Mouse (Mus musculus): ENCODE measurements around the gene Dexi. TPM values are rescaled to one million over a fixed set of nuclear protein-coding genes. Genes with fewer than 3 reads are reported as not detected.
A peak's percentile ranks its signal among the peaks of the same experiment; 100 is the strongest.

Dexi gene
- polyA plus RNA-seq, 1 experiment from 2014 or later, result 14.9 TPM

GRCm38 (mm10) chr16:10544995-10545622, 2.3 kb upstream of the Dexi start, which contains the start of gene Clec16a:
TSS of gene Clec16a (plus strand) at chr16:10545339.
- Histone ChIP-seq H3K9me3 (ENCODE audit: control insufficient read depth, low read length) (no peaks in the 10 kb centered on the region), H3K9ac (replicated peaks; ENCODE audit: low read depth, low read length) (peak within 1 kb of the TSS; percentile 78), H3K4me3 (replicated peaks; ENCODE audit: low read length) (peak within 1 kb of the TSS; percentile 70), H3K27ac (ENCODE audit: low read length) (no peak within 1 kb of the TSS), H3K4me1 (replicated peaks; ENCODE audit: control insufficient read depth, insufficient read depth, low read length) (peaks cover 37% of the 10 kb centered on the region), H3K4me2 (ENCODE audit: low read length) (peak within 1 kb of the TSS; percentile 70), H3K27me3 (replicated peaks; ENCODE audit: control insufficient read depth, insufficient read depth, low read length) (no peaks in the 10 kb centered on the region), H3K36me3 (ENCODE audit: control insufficient read depth, insufficient read depth) (no peaks in the 10 kb centered on the region)
- ATAC-seq, result peak; percentile 92
- under 1% methylated on average over 58 of the region's 58 CpGs for WGBS

- WGBS, result 3% methylated on average over 22 of the region's 22 CpGs
- ATAC-seq, result peak; percentile 4
- peak overlapping the region; percentile 62 for H3K4me3 ChIP-seq (replicated peaks; ENCODE audit: low read length)
- peak overlapping the region; percentile 74 for H3K9ac ChIP-seq (replicated peaks; ENCODE audit: low read depth, low read length)
- H3K27ac ChIP-seq (ENCODE audit: low read length), result no peak overlapping the region
- no peaks in the 10 kb centered on the region for H3K9me3 ChIP-seq (ENCODE audit: control insufficient read depth, low read length)
- no peaks in the 10 kb centered on the region for H3K36me3 ChIP-seq (ENCODE audit: control insufficient read depth, insufficient read depth)
- H3K27me3 ChIP-seq (replicated peaks; ENCODE audit: control insufficient read depth, insufficient read depth, low read length), result no peaks in the 10 kb centered on the region
- peak overlapping the region; percentile 84 for H3K4me2 ChIP-seq (ENCODE audit: low read length)
- peaks cover 51% of the 10 kb centered on the region for H3K4me1 ChIP-seq (replicated peaks; ENCODE audit: control insufficient read depth, insufficient read depth, low read length)
Observed at GRCm38 (mm10) chr16:10542266-10542665, 588 bp downstream of the Dexi start.

- peak overlapping the region; percentile 74 for H3K9ac ChIP-seq (replicated peaks; ENCODE audit: low read depth, low read length)
- peak overlapping the region; percentile 84 for H3K4me2 ChIP-seq (ENCODE audit: low read length)
- H3K4me1 ChIP-seq (replicated peaks; ENCODE audit: control insufficient read depth, insufficient read depth, low read length), result peaks cover 46% of the 10 kb centered on the region
- no peak for ATAC-seq
- peak overlapping the region; percentile 62 for H3K4me3 ChIP-seq (replicated peaks; ENCODE audit: low read length)
- H3K9me3 ChIP-seq (ENCODE audit: control insufficient read depth, low read length), result no peaks in the 10 kb centered on the region
- WGBS, result 27% methylated on average over 7 of the region's 7 CpGs
- no peak overlapping the region for H3K27ac ChIP-seq (ENCODE audit: low read length)
- no peaks in the 10 kb centered on the region for H3K27me3 ChIP-seq (replicated peaks; ENCODE audit: control insufficient read depth, insufficient read depth, low read length)
- H3K36me3 ChIP-seq (ENCODE audit: control insufficient read depth, insufficient read depth), result no peaks in the 10 kb centered on the region
Observed at GRCm38 (mm10) chr16:10541598-10541930, 1.3 kb downstream of the Dexi start.

GRCm38 (mm10) chr16:10540763-10541597, 1.9 kb downstream of the Dexi start:
- Histone ChIP-seq H3K27ac (ENCODE audit: low read length) (no peak overlapping the region), H3K9ac (replicated peaks; ENCODE audit: low read depth, low read length) (peak overlapping the region; percentile 74; the same call in 1 of the 2 replicates), H3K4me1 (replicated peaks; ENCODE audit: control insufficient read depth, insufficient read depth, low read length) (peaks cover 40% of the 10 kb centered on the region), H3K36me3 (ENCODE audit: control insufficient read depth, insufficient read depth) (no peaks in the 10 kb centered on the region), H3K4me2 (ENCODE audit: low read length) (peak overlapping the region; percentile 84), H3K9me3 (ENCODE audit: control insufficient read depth, low read length) (no peaks in the 10 kb centered on the region), H3K4me3 (replicated peaks; ENCODE audit: low read length) (peak overlapping the region; percentile 62), H3K27me3 (replicated peaks; ENCODE audit: control insufficient read depth, insufficient read depth, low read length) (no peaks in the 10 kb centered on the region)
- WGBS, result 62% methylated on average over 16 of the region's 16 CpGs
- no peak for ATAC-seq

DNA sequence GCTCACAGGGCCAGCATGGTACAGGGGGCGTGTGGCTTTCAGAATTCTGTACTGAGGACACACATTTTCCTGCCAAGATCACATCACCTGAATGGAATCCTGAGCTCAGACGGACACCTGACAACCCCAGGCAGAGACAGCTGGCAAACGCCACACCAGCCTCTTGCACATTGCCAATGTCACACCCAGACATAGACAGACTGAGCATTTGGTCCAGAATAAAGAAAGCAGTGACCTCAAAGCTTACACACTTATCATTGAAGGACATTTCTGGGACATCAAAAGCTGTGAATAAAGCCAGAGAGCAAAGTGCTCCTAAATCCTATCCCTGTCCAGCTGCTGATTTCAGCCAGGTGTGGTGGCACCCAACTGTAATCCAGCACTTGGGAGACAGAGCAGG, 5.9 kb downstream of the Dexi start:
- Histone ChIP-seq H3K9me3 (ENCODE audit: control insufficient read depth, low read length) (no peaks in the 10 kb centered on the region), H3K9ac (replicated peaks; ENCODE audit: low read depth, low read length) (no peak overlapping the region), H3K27me3 (replicated peaks; ENCODE audit: control insufficient read depth, insufficient read depth, low read length) (no peaks in the 10 kb centered on the region), H3K27ac (ENCODE audit: low read length) (no peak overlapping the region), H3K4me2 (ENCODE audit: low read length) (no peak overlapping the region), H3K4me1 (replicated peaks; ENCODE audit: control insufficient read depth, insufficient read depth, low read length) (peaks cover 35% of the 10 kb centered on the region), H3K4me3 (replicated peaks; ENCODE audit: low read length) (no peak overlapping the region), H3K36me3 (ENCODE audit: control insufficient read depth, insufficient read depth) (no peaks in the 10 kb centered on the region)
- ATAC-seq, result no peak
- 64% methylated on average over 3 of the region's 3 CpGs for WGBS

DNA sequence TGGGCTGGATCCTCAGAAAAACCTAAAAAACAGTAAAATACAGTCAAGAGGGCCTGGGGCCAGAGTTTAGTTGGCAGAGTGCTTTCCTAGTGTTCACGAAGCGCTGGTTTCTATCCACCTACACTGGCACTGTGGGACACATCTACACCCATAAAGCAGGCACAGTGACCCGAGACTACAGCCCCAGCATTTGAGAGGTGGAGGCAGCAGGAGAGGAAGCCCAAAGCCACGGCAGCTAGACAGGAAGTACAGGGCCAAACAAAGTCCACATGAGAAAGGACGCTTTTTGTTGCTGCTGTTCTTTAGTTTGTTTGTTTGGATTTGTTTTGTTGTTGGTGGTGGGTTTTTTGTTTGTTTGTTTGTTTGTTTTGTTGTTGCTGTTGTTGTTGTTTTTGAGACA, 6.5 kb downstream of the Dexi start:
- ATAC-seq, result no peak
- H3K27ac ChIP-seq (ENCODE audit: low read length), result no peak overlapping the region
- no peaks in the 10 kb centered on the region for H3K27me3 ChIP-seq (replicated peaks; ENCODE audit: control insufficient read depth, insufficient read depth, low read length)
- no peaks in the 10 kb centered on the region for H3K9me3 ChIP-seq (ENCODE audit: control insufficient read depth, low read length)
- H3K4me1 ChIP-seq (replicated peaks; ENCODE audit: control insufficient read depth, insufficient read depth, low read length), result peaks cover 29% of the 10 kb centered on the region
- 86% methylated on average over 5 of the region's 5 CpGs for WGBS
- no peaks in the 10 kb centered on the region for H3K36me3 ChIP-seq (ENCODE audit: control insufficient read depth, insufficient read depth)
- no peak overlapping the region for H3K4me3 ChIP-seq (replicated peaks; ENCODE audit: low read length)
- no peak overlapping the region for H3K4me2 ChIP-seq (ENCODE audit: low read length)
- no peak overlapping the region for H3K9ac ChIP-seq (replicated peaks; ENCODE audit: low read depth, low read length)

- H3K4me1 ChIP-seq (replicated peaks; ENCODE audit: control insufficient read depth, insufficient read depth, low read length), result peaks cover 11% of the 10 kb centered on the region
- no peaks in the 10 kb centered on the region for H3K36me3 ChIP-seq (ENCODE audit: control insufficient read depth, insufficient read depth)
- no peaks in the 10 kb centered on the region for H3K9me3 ChIP-seq (ENCODE audit: control insufficient read depth, low read length)
- WGBS, result 60% methylated on average over 7 of the region's 7 CpGs
- H3K4me2 ChIP-seq (ENCODE audit: low read length), result no peak overlapping the region
- no peak overlapping the region for H3K27ac ChIP-seq (ENCODE audit: low read length)
- no peaks in the 10 kb centered on the region for H3K27me3 ChIP-seq (replicated peaks; ENCODE audit: control insufficient read depth, insufficient read depth, low read length)
- no peak overlapping the region for H3K9ac ChIP-seq (replicated peaks; ENCODE audit: low read depth, low read length)
- no peak overlapping the region for H3K4me3 ChIP-seq (replicated peaks; ENCODE audit: low read length)
- no peak for ATAC-seq
Observed at GRCm38 (mm10) chr16:10534567-10534966, 8.3 kb downstream of the Dexi start.

GRCm38 (mm10) chr16:10533781-10534180, 9.1 kb downstream of the Dexi start:
- 95% methylated on average over 4 of the region's 4 CpGs for WGBS
- Histone ChIP-seq H3K4me2 (ENCODE audit: low read length) (no peak overlapping the region), H3K27ac (ENCODE audit: low read length) (no peak overlapping the region), H3K27me3 (replicated peaks; ENCODE audit: control insufficient read depth, insufficient read depth, low read length) (no peaks in the 10 kb centered on the region), H3K9ac (replicated peaks; ENCODE audit: low read depth, low read length) (no peak overlapping the region), H3K36me3 (ENCODE audit: control insufficient read depth, insufficient read depth) (no peaks in the 10 kb centered on the region), H3K4me3 (replicated peaks; ENCODE audit: low read length) (no peak overlapping the region), H3K4me1 (replicated peaks; ENCODE audit: control insufficient read depth, insufficient read depth, low read length) (0 out of 2 replicates have a peak, but pooled peaks cover 6% of the 10 kb centered on the region), H3K9me3 (ENCODE audit: control insufficient read depth, low read length) (no peaks in the 10 kb centered on the region)
- ATAC-seq, result no peak

DNA sequence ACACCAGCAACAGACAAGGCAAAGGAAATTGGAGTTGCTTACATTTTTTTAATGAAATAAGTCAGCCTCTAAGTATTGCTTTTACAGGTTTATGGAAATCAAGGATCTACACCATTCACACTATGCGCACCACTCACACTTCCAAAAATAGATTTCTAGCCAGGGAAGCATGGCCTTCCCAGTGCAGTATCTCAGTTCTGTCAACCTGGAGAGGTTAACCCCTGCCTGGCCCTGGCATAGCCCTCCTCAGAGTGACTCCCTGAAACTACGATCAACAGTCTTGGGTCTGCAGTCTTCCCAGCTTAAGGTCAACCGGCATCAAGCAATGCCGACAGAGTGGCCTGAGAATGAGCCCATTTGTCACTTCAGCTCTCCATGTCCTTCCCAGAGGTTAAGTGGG, 12.7 kb downstream of the Dexi start:
- Histone ChIP-seq H3K9ac (replicated peaks; ENCODE audit: low read depth, low read length) (no peak overlapping the region), H3K27ac (ENCODE audit: low read length) (no peak overlapping the region), H3K9me3 (ENCODE audit: control insufficient read depth, low read length) (no peaks in the 10 kb centered on the region), H3K4me2 (ENCODE audit: low read length) (no peak overlapping the region), H3K4me3 (replicated peaks; ENCODE audit: low read length) (no peak overlapping the region), H3K27me3 (replicated peaks; ENCODE audit: control insufficient read depth, insufficient read depth, low read length) (no peaks in the 10 kb centered on the region), H3K36me3 (ENCODE audit: control insufficient read depth, insufficient read depth) (no peaks in the 10 kb centered on the region), H3K4me1 (replicated peaks; ENCODE audit: control insufficient read depth, insufficient read depth, low read length) (0 out of 2 replicates have a peak, but pooled peaks cover 9% of the 10 kb centered on the region)
- 95% methylated on average over 4 of the region's 4 CpGs for WGBS
- no peak for ATAC-seq
